Mouse (Mus musculus): ENCODE measurements around the gene Anapc2. TPM values are rescaled to one million over a fixed set of nuclear protein-coding genes. Genes with fewer than 3 reads are reported as not detected.
A peak's percentile ranks its signal among the peaks of the same experiment; 100 is the strongest.

Anapc2 gene
- total and polyA plus RNA-seq, 2 experiments from 2014 or later, result 41.0 to 48.6 TPM

DNA sequence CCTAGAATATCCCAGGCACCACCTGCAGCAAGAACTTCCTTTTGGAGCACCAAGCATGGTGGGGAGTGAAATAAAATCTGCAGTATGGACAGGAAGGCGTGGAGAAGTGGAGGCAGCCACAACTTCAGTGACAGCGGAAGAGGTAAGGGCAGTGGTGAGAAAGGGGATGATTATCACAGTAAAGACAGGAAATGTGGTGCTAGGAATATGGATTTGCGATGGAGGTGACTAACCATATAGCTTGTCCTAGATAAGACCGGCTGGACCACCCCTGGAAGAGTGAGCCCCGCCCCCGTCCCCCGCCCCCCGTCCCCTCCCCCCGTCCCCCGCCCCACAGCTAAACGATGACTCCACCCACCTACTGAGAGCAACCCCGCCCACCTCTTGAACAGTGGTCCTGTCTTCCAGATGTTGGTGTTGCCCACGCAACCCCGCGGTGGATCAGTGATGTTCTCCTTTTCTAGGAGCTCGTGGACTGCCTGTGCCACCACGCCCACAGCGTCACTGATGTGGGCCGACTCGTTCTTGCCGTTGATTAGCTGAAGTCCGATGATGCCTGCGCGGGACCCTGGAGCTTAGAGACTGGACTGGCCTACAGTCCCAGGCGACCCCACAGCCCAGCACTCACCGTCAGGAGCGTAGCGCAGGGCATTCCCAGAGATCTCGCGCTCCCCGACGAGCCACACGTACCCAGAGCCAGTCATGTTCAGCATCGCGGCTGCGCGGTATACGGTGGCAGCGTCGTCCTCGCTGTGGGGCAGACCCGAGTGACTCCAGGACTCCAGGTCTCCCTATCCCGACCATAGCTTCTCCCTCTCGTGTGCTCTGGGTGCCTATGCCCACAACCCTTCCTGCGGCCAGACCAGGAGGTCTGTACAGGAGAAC, 32.6 kb downstream of the Anapc2 start:
- no peak overlapping the region for H3K9ac ChIP-seq (replicated peaks; ENCODE audit: low read depth, low read length)
- 0 out of 2 replicates have a peak, but pooled peaks have one; percentile 17 for ATAC-seq (ENCODE audit: insufficient read depth, low read depth)
- 2% methylated on average over 45 of the region's 45 CpGs for WGBS
- no peak overlapping the region for H3K27ac ChIP-seq (ENCODE audit: low read depth)
- H3K4me2 ChIP-seq (ENCODE audit: low read depth, low read length), result peak overlapping the region; percentile 60
- DNase-seq (ENCODE audit: low spot score), result no peak
- H3K4me1 ChIP-seq (ENCODE audit: control insufficient read depth, insufficient read depth), result no peaks in the 10 kb centered on the region
- TF ChIP-seq EP300 (IDR thresholded peaks at IDR 0.05; ENCODE audit: low read depth), result no peak
- no peak for TF ChIP-seq CTCF (IDR thresholded peaks at IDR 0.05; ENCODE audit: low read depth)
- peak overlapping the region; percentile 40 for H3K4me3 ChIP-seq (ENCODE audit: low read depth, low read length)
- no peaks in the 10 kb centered on the region for H3K9me3 ChIP-seq (replicated peaks; ENCODE audit: control insufficient read depth, low read length)
- H3K36me3 ChIP-seq (replicated peaks; ENCODE audit: control insufficient read depth, insufficient read depth, low read length), result no peaks in the 10 kb centered on the region
- H3K27me3 ChIP-seq (ENCODE audit: control insufficient read depth, insufficient read depth, low read length), result peaks cover 31% of the 10 kb centered on the region

DNA sequence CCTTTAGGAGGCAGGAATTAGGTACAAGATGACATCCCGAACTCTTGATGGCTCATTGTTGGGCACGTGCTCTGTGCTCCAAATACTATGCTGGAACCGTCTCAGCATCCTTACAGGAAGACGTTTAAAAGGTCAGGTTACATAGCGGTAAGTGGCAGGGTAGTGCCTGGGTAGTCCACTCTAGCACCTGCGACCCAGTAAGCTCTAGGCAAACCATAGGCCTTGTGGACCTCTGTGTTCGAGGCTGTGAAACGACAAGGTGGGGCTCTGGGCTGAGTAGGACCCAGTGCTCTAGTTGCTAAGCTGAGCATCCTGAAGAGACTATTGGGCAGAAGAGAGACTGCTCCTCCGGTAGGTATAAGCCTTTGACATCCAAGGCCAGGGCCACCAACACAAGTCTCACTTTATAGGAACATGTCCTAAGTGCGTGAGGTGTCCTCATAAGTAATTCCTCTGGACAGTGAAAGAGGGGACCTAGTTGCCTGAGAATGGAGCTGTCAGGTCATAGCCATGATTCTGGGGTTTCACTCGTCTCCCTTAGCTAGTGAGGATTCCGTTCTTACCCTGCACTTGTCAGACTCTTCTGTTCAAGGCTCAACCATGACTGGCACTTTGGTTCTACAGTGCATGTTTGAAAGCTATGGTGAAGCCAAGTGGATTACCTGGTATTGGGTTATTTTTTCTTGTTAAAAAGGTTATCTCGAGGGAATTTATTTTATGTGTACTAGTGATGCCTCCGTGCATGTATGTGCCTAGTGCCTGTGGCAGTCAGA, 33.5 kb downstream of the Anapc2 start:
- no peak for DNase-seq (ENCODE audit: low spot score)
- H3K27me3 ChIP-seq (ENCODE audit: control insufficient read depth, insufficient read depth, low read length), result peaks cover 38% of the 10 kb centered on the region

DNA sequence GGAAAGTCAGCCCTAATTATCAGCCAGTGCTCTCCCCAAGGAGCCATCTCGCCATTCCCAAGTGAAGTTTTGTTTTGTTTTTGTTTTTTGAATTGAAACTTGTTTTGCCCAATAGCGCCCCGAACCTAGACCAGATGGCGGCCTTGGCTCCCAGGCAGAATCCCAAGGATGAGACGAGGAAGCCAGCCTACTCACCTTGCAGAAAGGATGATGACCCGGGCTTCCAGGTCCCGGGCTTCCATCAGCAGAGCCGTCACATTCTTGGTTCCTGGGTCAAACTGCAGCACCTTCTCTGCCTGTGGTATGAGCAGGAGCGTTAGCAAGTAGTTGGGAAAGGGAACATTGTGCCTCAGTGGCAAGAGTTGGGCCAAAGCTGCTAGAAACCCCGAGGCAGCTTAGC, 37.9 kb downstream of the Anapc2 start:
- H3K9ac ChIP-seq (replicated peaks; ENCODE audit: low read depth, low read length), result no peak overlapping the region
- H3K36me3 ChIP-seq (replicated peaks; ENCODE audit: control insufficient read depth, insufficient read depth, low read length), result no peaks in the 10 kb centered on the region
- H3K27ac ChIP-seq (ENCODE audit: low read depth), result no peak overlapping the region
- no peak overlapping the region for H3K4me3 ChIP-seq (ENCODE audit: low read depth, low read length)
- 42% methylated on average over 10 of the region's 10 CpGs for WGBS
- ATAC-seq (ENCODE audit: insufficient read depth, low read depth), result no peak
- no peaks in the 10 kb centered on the region for H3K9me3 ChIP-seq (replicated peaks; ENCODE audit: control insufficient read depth, low read length)
- DNase-seq (ENCODE audit: low spot score), result no peak
- TF ChIP-seq CTCF (IDR thresholded peaks at IDR 0.05; ENCODE audit: low read depth) (no peak), EP300 (IDR thresholded peaks at IDR 0.05; ENCODE audit: low read depth) (no peak)
- no peaks in the 10 kb centered on the region for H3K4me1 ChIP-seq (ENCODE audit: control insufficient read depth, insufficient read depth)
- H3K4me2 ChIP-seq (ENCODE audit: low read depth, low read length), result no peak overlapping the region
- H3K27me3 ChIP-seq (ENCODE audit: control insufficient read depth, insufficient read depth, low read length), result peaks cover 56% of the 10 kb centered on the region

More for the DNA sequence above, 33.5 kb downstream of the Anapc2 start:
- Histone ChIP-seq H3K9ac (replicated peaks; ENCODE audit: low read depth, low read length) (no peak overlapping the region), H3K9me3 (replicated peaks; ENCODE audit: control insufficient read depth, low read length) (no peaks in the 10 kb centered on the region), H3K4me3 (ENCODE audit: low read depth, low read length) (no peak overlapping the region), H3K27ac (ENCODE audit: low read depth) (no peak overlapping the region), H3K4me2 (ENCODE audit: low read depth, low read length) (peak overlapping the region; percentile 60; the same call in 1 of the 2 replicates), H3K4me1 (ENCODE audit: control insufficient read depth, insufficient read depth) (no peaks in the 10 kb centered on the region), H3K36me3 (replicated peaks; ENCODE audit: control insufficient read depth, insufficient read depth, low read length) (no peaks in the 10 kb centered on the region)
- TF ChIP-seq CTCF (IDR thresholded peaks at IDR 0.05; ENCODE audit: low read depth) (no peak), EP300 (IDR thresholded peaks at IDR 0.05; ENCODE audit: low read depth) (no peak)
- ATAC-seq (ENCODE audit: insufficient read depth, low read depth), result no peak
- WGBS, result 41% methylated on average over 14 of the region's 14 CpGs

DNA sequence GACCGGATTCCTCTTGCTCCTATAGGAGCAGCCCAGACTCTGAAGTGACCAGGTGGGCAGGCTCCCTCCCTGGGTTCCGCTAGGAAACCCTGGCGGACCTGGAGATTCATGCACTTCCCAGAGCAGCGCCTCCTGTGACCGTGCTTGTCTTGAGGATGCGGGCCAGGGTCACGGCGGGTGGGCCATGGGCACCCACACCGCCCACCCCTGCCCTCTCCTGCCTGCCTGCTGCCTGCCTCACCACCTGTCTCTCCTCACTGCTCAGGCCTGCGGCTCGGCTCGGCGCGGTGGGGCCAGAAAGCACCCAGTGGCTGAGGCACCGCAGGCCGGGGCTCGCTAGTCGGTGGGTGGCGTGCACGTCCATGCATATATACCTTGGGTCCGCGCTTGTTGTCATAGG, 38.7 kb downstream of the Anapc2 start:
- ATAC-seq (ENCODE audit: insufficient read depth, low read depth), result no peak
- Histone ChIP-seq H3K36me3 (replicated peaks; ENCODE audit: control insufficient read depth, insufficient read depth, low read length) (no peaks in the 10 kb centered on the region), H3K27me3 (ENCODE audit: control insufficient read depth, insufficient read depth, low read length) (peaks cover 50% of the 10 kb centered on the region), H3K9me3 (replicated peaks; ENCODE audit: control insufficient read depth, low read length) (no peaks in the 10 kb centered on the region), H3K4me3 (ENCODE audit: low read depth, low read length) (no peak overlapping the region), H3K4me1 (ENCODE audit: control insufficient read depth, insufficient read depth) (no peaks in the 10 kb centered on the region), H3K9ac (replicated peaks; ENCODE audit: low read depth, low read length) (no peak overlapping the region), H3K4me2 (ENCODE audit: low read depth, low read length) (no peak overlapping the region), H3K27ac (ENCODE audit: low read depth) (no peak overlapping the region)
- no peak for DNase-seq (ENCODE audit: low spot score)
- 3% methylated on average over 22 of the region's 22 CpGs for WGBS
- no peak for TF ChIP-seq EP300 (IDR thresholded peaks at IDR 0.05; ENCODE audit: low read depth)
- TF ChIP-seq CTCF (IDR thresholded peaks at IDR 0.05; ENCODE audit: low read depth), result no peak

DNA sequence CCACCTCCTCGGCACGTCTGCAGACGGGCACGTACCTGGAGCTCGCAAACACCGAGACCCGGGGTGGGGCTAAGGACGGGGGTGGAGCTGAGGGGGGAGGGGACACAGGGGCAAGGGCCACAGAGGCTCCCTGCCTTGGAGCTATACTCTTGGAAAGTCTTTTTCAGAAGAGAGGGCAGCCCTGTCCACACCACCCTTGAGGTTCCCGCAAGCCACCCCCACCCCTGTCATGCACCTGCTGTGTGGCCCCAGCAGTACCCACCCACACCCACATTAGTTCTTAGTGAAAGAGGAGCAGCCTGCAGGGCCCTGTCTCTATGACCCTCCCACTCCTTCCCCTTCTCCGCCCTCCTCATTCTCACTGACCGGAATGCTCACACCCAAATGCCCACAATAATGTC, 39.2 kb downstream of the Anapc2 start:
- TF ChIP-seq EP300 (IDR thresholded peaks at IDR 0.05; ENCODE audit: low read depth) (no peak), CTCF (IDR thresholded peaks at IDR 0.05; ENCODE audit: low read depth) (no peak)
- no peak for ATAC-seq (ENCODE audit: insufficient read depth, low read depth)
- Histone ChIP-seq H3K36me3 (replicated peaks; ENCODE audit: control insufficient read depth, insufficient read depth, low read length) (no peaks in the 10 kb centered on the region), H3K9ac (replicated peaks; ENCODE audit: low read depth, low read length) (no peak overlapping the region), H3K27ac (ENCODE audit: low read depth) (no peak overlapping the region), H3K9me3 (replicated peaks; ENCODE audit: control insufficient read depth, low read length) (no peaks in the 10 kb centered on the region), H3K4me3 (ENCODE audit: low read depth, low read length) (no peak overlapping the region), H3K4me1 (ENCODE audit: control insufficient read depth, insufficient read depth) (no peaks in the 10 kb centered on the region), H3K4me2 (ENCODE audit: low read depth, low read length) (no peak overlapping the region), H3K27me3 (ENCODE audit: control insufficient read depth, insufficient read depth, low read length) (peaks cover 51% of the 10 kb centered on the region)
- no peak for DNase-seq (ENCODE audit: low spot score)
- 8% methylated on average over 11 of the region's 11 CpGs for WGBS
